Mouse (Mus musculus): Measurements from ENCODE around the gene Mrps36. TPM values are rescaled to one million over a fixed set of nuclear protein-coding genes. Genes with fewer than 3 reads are reported as not detected.

Mrps36 gene
- polyA plus RNA-seq, 1 experiment from 2014 or later, result 162 TPM

DNA sequence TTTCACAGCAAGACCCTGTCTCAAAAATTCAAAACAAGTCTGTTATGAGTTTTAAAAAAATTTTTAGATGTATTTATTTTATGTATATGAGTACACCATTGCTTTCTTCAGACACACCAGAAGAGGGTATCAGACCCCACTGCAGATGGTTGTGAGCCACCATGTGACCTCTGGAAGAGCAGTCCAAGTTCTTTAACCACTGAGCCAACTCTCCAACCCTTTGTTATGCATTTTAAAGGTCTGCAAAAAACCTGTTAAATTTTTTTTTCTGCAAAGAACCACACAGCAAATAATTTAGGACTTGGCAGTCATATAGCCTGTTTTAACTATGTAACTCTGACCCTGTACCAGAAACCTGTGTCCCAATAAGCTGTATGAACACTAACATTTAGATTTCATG lies 30.2 kb upstream of the Mrps36 start:
- Histone ChIP-seq H3K27me3 (ENCODE audit: control insufficient read depth, insufficient read depth, low read length) (no peaks in the 10 kb centered on the region), H3K27ac (replicated peaks) (no peak overlapping the region), H3K9ac (ENCODE audit: low read length) (no peak overlapping the region), H3K9me3 (ENCODE audit: control insufficient read depth, low read length) (no peaks in the 10 kb centered on the region), H3K4me2 (replicated peaks; ENCODE audit: low read depth) (peak overlapping the region; percentile 97), H3K4me3 (ENCODE audit: low read depth, low read length) (peak overlapping the region; percentile 69; the same call in 1 of the 2 replicates), H3K36me3 (ENCODE audit: control insufficient read depth, insufficient read depth, low read length) (peaks cover 2% of the 10 kb centered on the region; the same call in 1 of the 2 replicates), H3K4me1 (replicated peaks; ENCODE audit: control insufficient read depth, insufficient read depth) (0 out of 2 replicates have a peak, but pooled peaks cover 4% of the 10 kb centered on the region)
- ATAC-seq (ENCODE audit: low FRiP score, low TSS enrichment) (no peak), DNase-seq (ENCODE audit: low spot score) (no peak)
- no peak for TF ChIP-seq EP300 (optimal IDR thresholded peaks at IDR 0.05)
- no peak for TF ChIP-seq CTCF (IDR thresholded peaks at IDR 0.05; ENCODE audit: low read depth)

DNA sequence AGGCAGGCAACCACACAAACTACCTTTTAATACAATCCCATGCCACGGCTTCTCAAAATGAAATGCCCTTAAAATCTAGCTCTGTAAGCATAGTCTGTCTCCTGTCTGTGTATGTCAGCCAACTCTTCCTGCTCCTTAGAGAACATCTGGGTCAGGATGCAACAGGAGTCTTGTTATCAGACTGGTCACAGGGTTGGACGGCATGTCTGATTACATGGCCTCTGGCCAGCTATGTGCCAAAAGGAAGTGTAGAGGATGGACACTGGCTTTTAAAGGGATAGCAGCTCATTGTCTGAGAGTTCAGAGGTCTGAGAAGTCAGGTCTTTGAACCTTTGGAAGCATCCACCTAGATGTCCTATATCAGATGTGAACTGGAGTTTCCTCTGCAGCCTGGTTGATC lies 10.9 kb upstream of the Mrps36 start:
- no peak for TF ChIP-seq CTCF (IDR thresholded peaks at IDR 0.05; ENCODE audit: low read depth)
- TF ChIP-seq EP300 (optimal IDR thresholded peaks at IDR 0.05), result no peak

DNA sequence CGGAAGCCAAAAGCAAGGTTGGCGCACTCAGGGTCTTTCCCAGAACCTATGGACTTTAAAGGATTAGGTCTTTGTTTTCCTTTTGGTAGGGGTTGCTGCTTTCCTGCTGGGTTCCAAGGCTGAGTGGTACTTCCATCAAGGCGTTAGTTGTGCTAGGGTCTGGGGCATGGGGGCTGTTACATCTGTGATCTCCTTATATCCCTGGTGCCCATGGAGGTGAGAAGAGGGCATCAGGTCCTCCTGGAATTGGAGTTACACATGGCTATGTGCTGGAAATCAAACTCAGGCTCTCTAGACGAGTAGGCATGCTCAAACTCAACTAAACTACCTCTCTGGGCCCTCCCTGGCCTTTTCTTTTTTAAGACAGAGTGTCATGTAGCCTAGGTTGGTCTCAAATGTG lies 9.7 kb upstream of the Mrps36 start:
- DNase-seq (ENCODE audit: low spot score) (no peak), ATAC-seq (ENCODE audit: low FRiP score, low TSS enrichment) (no peak)
- WGBS, result 59% methylated on average over 4 of the region's 4 CpGs
- Histone ChIP-seq H3K36me3 (ENCODE audit: control insufficient read depth, insufficient read depth, low read length) (no peaks in the 10 kb centered on the region), H3K9ac (ENCODE audit: low read length) (no peak overlapping the region), H3K27ac (replicated peaks) (no peak overlapping the region), H3K4me2 (replicated peaks; ENCODE audit: low read depth) (no peak overlapping the region), H3K9me3 (ENCODE audit: control insufficient read depth, low read length) (no peaks in the 10 kb centered on the region), H3K4me1 (replicated peaks; ENCODE audit: control insufficient read depth, insufficient read depth) (no peaks in the 10 kb centered on the region), H3K4me3 (ENCODE audit: low read depth, low read length) (no peak overlapping the region), H3K27me3 (ENCODE audit: control insufficient read depth, insufficient read depth, low read length) (no peaks in the 10 kb centered on the region)
- TF ChIP-seq EP300 (optimal IDR thresholded peaks at IDR 0.05), result no peak
- TF ChIP-seq CTCF (IDR thresholded peaks at IDR 0.05; ENCODE audit: low read depth), result no peak

More for the DNA sequence above, 10.9 kb upstream of the Mrps36 start:
- Histone ChIP-seq H3K27ac (replicated peaks) (no peak overlapping the region), H3K4me3 (ENCODE audit: low read depth, low read length) (no peak overlapping the region), H3K27me3 (ENCODE audit: control insufficient read depth, insufficient read depth, low read length) (no peaks in the 10 kb centered on the region), H3K9ac (ENCODE audit: low read length) (no peak overlapping the region), H3K4me2 (replicated peaks; ENCODE audit: low read depth) (no peak overlapping the region), H3K9me3 (ENCODE audit: control insufficient read depth, low read length) (no peaks in the 10 kb centered on the region), H3K4me1 (replicated peaks; ENCODE audit: control insufficient read depth, insufficient read depth) (no peaks in the 10 kb centered on the region), H3K36me3 (ENCODE audit: control insufficient read depth, insufficient read depth, low read length) (no peaks in the 10 kb centered on the region)
- no peak for DNase-seq (ENCODE audit: low spot score)
- no peak for ATAC-seq (ENCODE audit: low FRiP score, low TSS enrichment)
- WGBS, result 71% methylated on average over 2 of the region's 2 CpGs

DNA sequence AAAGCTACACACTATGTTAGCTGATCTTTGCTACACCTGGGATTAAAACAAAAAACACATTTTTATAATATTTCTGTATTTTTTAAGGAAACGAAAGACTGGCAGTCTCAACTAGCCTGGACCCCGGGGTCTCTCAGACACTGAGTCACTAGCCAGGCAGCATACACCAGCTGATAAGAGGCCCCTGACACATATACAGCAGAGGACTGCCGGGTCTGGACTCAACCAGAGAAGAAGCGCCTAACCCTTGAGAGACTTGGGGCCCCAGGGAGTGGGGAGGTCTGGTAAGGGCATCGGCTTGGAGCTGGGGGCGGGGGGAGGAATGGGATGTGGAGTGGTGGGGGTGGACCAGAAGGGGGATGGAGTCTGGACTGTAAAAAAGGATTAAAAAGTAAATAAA lies 8.6 kb upstream of the Mrps36 start:
- Histone ChIP-seq H3K4me3 (ENCODE audit: low read depth, low read length) (no peak overlapping the region), H3K36me3 (ENCODE audit: control insufficient read depth, insufficient read depth, low read length) (no peaks in the 10 kb centered on the region), H3K4me1 (replicated peaks; ENCODE audit: control insufficient read depth, insufficient read depth) (no peaks in the 10 kb centered on the region), H3K27me3 (ENCODE audit: control insufficient read depth, insufficient read depth, low read length) (no peaks in the 10 kb centered on the region), H3K27ac (replicated peaks) (no peak overlapping the region), H3K9me3 (ENCODE audit: control insufficient read depth, low read length) (no peaks in the 10 kb centered on the region), H3K4me2 (replicated peaks; ENCODE audit: low read depth) (no peak overlapping the region), H3K9ac (ENCODE audit: low read length) (no peak overlapping the region)
- no peak for DNase-seq (ENCODE audit: low spot score)
- TF ChIP-seq CTCF (IDR thresholded peaks at IDR 0.05; ENCODE audit: low read depth), result no peak
- no peak for TF ChIP-seq EP300 (optimal IDR thresholded peaks at IDR 0.05)
- no peak for ATAC-seq (ENCODE audit: low FRiP score, low TSS enrichment)
- 84% methylated on average over 6 of the region's 6 CpGs for WGBS

GRCm38 (mm10) chr13:100752529-100752928 lies 8.1 kb upstream of the Mrps36 start:
- H3K4me2 ChIP-seq (replicated peaks; ENCODE audit: low read depth), result no peak overlapping the region
- H3K36me3 ChIP-seq (ENCODE audit: control insufficient read depth, insufficient read depth, low read length), result no peaks in the 10 kb centered on the region
- WGBS, result 84% methylated on average over 8 of the region's 8 CpGs

GRCm38 (mm10) chr13:100751402-100751801 lies 6.9 kb upstream of the Mrps36 start:
- Histone ChIP-seq H3K4me1 (replicated peaks; ENCODE audit: control insufficient read depth, insufficient read depth) (no peaks in the 10 kb centered on the region), H3K27ac (replicated peaks) (no peak overlapping the region), H3K9ac (ENCODE audit: low read length) (no peak overlapping the region), H3K36me3 (ENCODE audit: control insufficient read depth, insufficient read depth, low read length) (no peaks in the 10 kb centered on the region), H3K27me3 (ENCODE audit: control insufficient read depth, insufficient read depth, low read length) (no peaks in the 10 kb centered on the region), H3K4me3 (ENCODE audit: low read depth, low read length) (no peak overlapping the region), H3K9me3 (ENCODE audit: control insufficient read depth, low read length) (no peaks in the 10 kb centered on the region), H3K4me2 (replicated peaks; ENCODE audit: low read depth) (no peak overlapping the region)
- 80% methylated on average over 3 of the region's 3 CpGs for WGBS
- TF ChIP-seq EP300 (optimal IDR thresholded peaks at IDR 0.05) (no peak), CTCF (IDR thresholded peaks at IDR 0.05; ENCODE audit: low read depth) (no peak)
- ATAC-seq (ENCODE audit: low FRiP score, low TSS enrichment), result no peak
- no peak for DNase-seq (ENCODE audit: low spot score)

More at GRCm38 (mm10) chr13:100752529-100752928, 8.1 kb upstream of the Mrps36 start:
- Histone ChIP-seq H3K27ac (replicated peaks) (no peak overlapping the region), H3K27me3 (ENCODE audit: control insufficient read depth, insufficient read depth, low read length) (no peaks in the 10 kb centered on the region), H3K4me1 (replicated peaks; ENCODE audit: control insufficient read depth, insufficient read depth) (no peaks in the 10 kb centered on the region), H3K4me3 (ENCODE audit: low read depth, low read length) (no peak overlapping the region), H3K9me3 (ENCODE audit: control insufficient read depth, low read length) (no peaks in the 10 kb centered on the region), H3K9ac (ENCODE audit: low read length) (no peak overlapping the region)
- DNase-seq (ENCODE audit: low spot score) (no peak), ATAC-seq (ENCODE audit: low FRiP score, low TSS enrichment) (no peak)
- no peak for TF ChIP-seq CTCF (IDR thresholded peaks at IDR 0.05; ENCODE audit: low read depth)
- no peak for TF ChIP-seq EP300 (optimal IDR thresholded peaks at IDR 0.05)
